Mouse (Mus musculus): ENCODE measurements at regions not wholly inside any gene's neighbourhood (a gene's known extent, or its start where the extent isn't known, plus 50 kb on each side); places are given as distances from the start of the nearest gene placed in this dataset.
A peak's percentile ranks its signal among the peaks of the same experiment; 100 is the strongest.

GRCm38 (mm10) chr1:186425421-186425820 is 280.4 kb downstream of the Tgfb2 start:
- no peaks in the 10 kb centered on the region for H3K36me3 ChIP-seq (replicated peaks)
- no peaks in the 10 kb centered on the region for H3K9me3 ChIP-seq
- H3K27me3 ChIP-seq (replicated peaks; ENCODE audit: low read depth, poor library complexity, severe bottlenecking) = no peaks in the 10 kb centered on the region
- WGBS = 86% methylated on average over 6 of the region's 6 CpGs
- DNase-seq (ENCODE audit: low spot score) = no peak
- H3K27ac ChIP-seq (replicated peaks) = no peak overlapping the region
- H3K4me3 ChIP-seq = no peak overlapping the region
- peaks cover 8% of the 10 kb centered on the region; the same call in 1 of the 2 replicates for H3K4me1 ChIP-seq

- no peak for DNase-seq (ENCODE audit: low spot score)
- Histone ChIP-seq H3K27ac (replicated peaks) (no peak overlapping the region), H3K4me3 (no peak overlapping the region), H3K9me3 (no peaks in the 10 kb centered on the region), H3K4me1 (peaks cover 8% of the 10 kb centered on the region; the same call in 1 of the 2 replicates), H3K36me3 (replicated peaks) (no peaks in the 10 kb centered on the region), H3K27me3 (replicated peaks; ENCODE audit: low read depth, poor library complexity, severe bottlenecking) (no peaks in the 10 kb centered on the region)
- WGBS = 79% methylated on average over 5 of the region's 5 CpGs
Measured at GRCm38 (mm10) chr1:186424084-186424483, 281.7 kb downstream of the Tgfb2 start.

GRCm38 (mm10) chr1:186417101-186417500 is 288.7 kb downstream of the Tgfb2 start:
- WGBS = 78% methylated on average over 1 of the region's 1 CpGs
- Histone ChIP-seq H3K27me3 (replicated peaks; ENCODE audit: low read depth, poor library complexity, severe bottlenecking) (no peaks in the 10 kb centered on the region), H3K27ac (replicated peaks) (no peak overlapping the region), H3K36me3 (replicated peaks) (no peaks in the 10 kb centered on the region), H3K4me3 (no peak overlapping the region), H3K9me3 (no peaks in the 10 kb centered on the region), H3K4me1 (peaks cover 12% of the 10 kb centered on the region)
- DNase-seq (ENCODE audit: low spot score) = no peak

GRCm38 (mm10) chr1:186415321-186415720 is 290.5 kb downstream of the Tgfb2 start:
- Histone ChIP-seq H3K4me3 (no peak overlapping the region), H3K36me3 (replicated peaks) (no peaks in the 10 kb centered on the region), H3K9me3 (no peaks in the 10 kb centered on the region), H3K4me1 (peaks cover 12% of the 10 kb centered on the region), H3K27me3 (replicated peaks; ENCODE audit: low read depth, poor library complexity, severe bottlenecking) (no peaks in the 10 kb centered on the region), H3K27ac (replicated peaks) (no peak overlapping the region)
- no peak for DNase-seq (ENCODE audit: low spot score)
- 79% methylated on average over 4 of the region's 4 CpGs for WGBS

GRCm38 (mm10) chr1:186413886-186414245 is 291.9 kb downstream of the Tgfb2 start:
- no peak for DNase-seq (ENCODE audit: low spot score)
- Histone ChIP-seq H3K27me3 (replicated peaks; ENCODE audit: low read depth, poor library complexity, severe bottlenecking) (no peaks in the 10 kb centered on the region), H3K27ac (replicated peaks) (no peak overlapping the region; the same call in 1 of the 2 replicates), H3K36me3 (replicated peaks) (no peaks in the 10 kb centered on the region), H3K9me3 (no peaks in the 10 kb centered on the region), H3K4me3 (no peak overlapping the region), H3K4me1 (peaks cover 24% of the 10 kb centered on the region)
- 91% methylated on average over 6 of the region's 6 CpGs for WGBS

GRCm38 (mm10) chr1:186413064-186413885 is 292.5 kb downstream of the Tgfb2 start:
- no peak overlapping the region; the same call in none of the 2 replicates for H3K27ac ChIP-seq (replicated peaks)

GRCm38 (mm10) chr1:186412296-186412695 is 293.5 kb downstream of the Tgfb2 start:
- Histone ChIP-seq H3K27me3 (replicated peaks; ENCODE audit: low read depth, poor library complexity, severe bottlenecking) (no peaks in the 10 kb centered on the region), H3K36me3 (replicated peaks) (no peaks in the 10 kb centered on the region), H3K27ac (replicated peaks) (no peak overlapping the region), H3K9me3 (no peaks in the 10 kb centered on the region), H3K4me3 (no peak overlapping the region), H3K4me1 (peaks cover 34% of the 10 kb centered on the region)
- no peak for DNase-seq (ENCODE audit: low spot score)
- WGBS = 81% methylated on average over 2 of the region's 2 CpGs

More at GRCm38 (mm10) chr1:186413064-186413885, 292.5 kb downstream of the Tgfb2 start:
- DNase-seq (ENCODE audit: low spot score) = no peak
- Histone ChIP-seq H3K36me3 (replicated peaks) (no peaks in the 10 kb centered on the region), H3K4me3 (no peak overlapping the region), H3K4me1 (peaks cover 29% of the 10 kb centered on the region), H3K9me3 (no peaks in the 10 kb centered on the region), H3K27me3 (replicated peaks; ENCODE audit: low read depth, poor library complexity, severe bottlenecking) (no peaks in the 10 kb centered on the region)
- 72% methylated on average over 21 of the region's 21 CpGs for WGBS

- H3K4me3 ChIP-seq = no peak overlapping the region
- no peak for DNase-seq (ENCODE audit: low spot score)
- no peaks in the 10 kb centered on the region for H3K36me3 ChIP-seq (replicated peaks)
- 42% methylated on average over 10 of the region's 10 CpGs for whole genome bisulfite sequencing
- no peaks in the 10 kb centered on the region for H3K27me3 ChIP-seq (replicated peaks; ENCODE audit: low read depth, poor library complexity, severe bottlenecking)
- no peaks in the 10 kb centered on the region for H3K9me3 ChIP-seq
- peaks cover 34% of the 10 kb centered on the region for H3K4me1 ChIP-seq
- peak overlapping the region; percentile 76 for H3K27ac ChIP-seq (replicated peaks)
Measured at GRCm38 (mm10) chr1:186408986-186409441, 291.9 kb upstream of the Lyplal1 start.

- peaks cover 25% of the 10 kb centered on the region for H3K4me1 ChIP-seq
- H3K27ac ChIP-seq (replicated peaks) = no peak overlapping the region
Measured at GRCm38 (mm10) chr1:186407656-186408055, 290.5 kb upstream of the Lyplal1 start.

GRCm38 (mm10) chr1:186405693-186406092 is 288.6 kb upstream of the Lyplal1 start:
- Histone ChIP-seq H3K4me1 (peaks cover 25% of the 10 kb centered on the region), H3K27ac (replicated peaks) (no peak overlapping the region), H3K36me3 (replicated peaks) (no peaks in the 10 kb centered on the region), H3K4me3 (no peak overlapping the region), H3K27me3 (replicated peaks; ENCODE audit: low read depth, poor library complexity, severe bottlenecking) (0 out of 2 replicates have a peak, but pooled peaks cover 6% of the 10 kb centered on the region), H3K9me3 (no peaks in the 10 kb centered on the region)
- no peak for DNase-seq (ENCODE audit: low spot score)
- 66% methylated on average over 5 of the region's 5 CpGs for WGBS

More at GRCm38 (mm10) chr1:186407656-186408055, 290.5 kb upstream of the Lyplal1 start:
- no peaks in the 10 kb centered on the region for H3K36me3 ChIP-seq (replicated peaks)
- no peak for DNase-seq (ENCODE audit: low spot score)
- H3K27me3 ChIP-seq (replicated peaks; ENCODE audit: low read depth, poor library complexity, severe bottlenecking) = no peaks in the 10 kb centered on the region
- H3K9me3 ChIP-seq = no peaks in the 10 kb centered on the region
- H3K4me3 ChIP-seq = no peak overlapping the region
- WGBS = 82% methylated on average over 8 of the region's 8 CpGs

GRCm38 (mm10) chr1:186399762-186400161 is 282.7 kb upstream of the Lyplal1 start:
- no peaks in the 10 kb centered on the region for H3K9me3 ChIP-seq
- no peak overlapping the region for H3K4me3 ChIP-seq
- no peak for DNase-seq (ENCODE audit: low spot score)
- H3K27ac ChIP-seq (replicated peaks) = no peak overlapping the region; the same call in 1 of the 2 replicates
- H3K36me3 ChIP-seq (replicated peaks) = no peaks in the 10 kb centered on the region
- 0 out of 2 replicates have a peak, but pooled peaks cover 6% of the 10 kb centered on the region for H3K27me3 ChIP-seq (replicated peaks; ENCODE audit: low read depth, poor library complexity, severe bottlenecking)
- 0 out of 2 replicates have a peak, but pooled peaks cover 7% of the 10 kb centered on the region for H3K4me1 ChIP-seq
- WGBS = 65% methylated on average over 8 of the region's 8 CpGs

GRCm38 (mm10) chr1:186393005-186393404 is 275.9 kb upstream of the Lyplal1 start:
- H3K4me3 ChIP-seq = no peak overlapping the region
- no peaks in the 10 kb centered on the region for H3K27me3 ChIP-seq (replicated peaks; ENCODE audit: low read depth, poor library complexity, severe bottlenecking)
- no peaks in the 10 kb centered on the region for H3K36me3 ChIP-seq (replicated peaks)
- no peak overlapping the region for H3K27ac ChIP-seq (replicated peaks)
- no peaks in the 10 kb centered on the region for H3K4me1 ChIP-seq
- H3K9me3 ChIP-seq = no peaks in the 10 kb centered on the region
- 51% methylated on average over 5 of the region's 5 CpGs for WGBS
- DNase-seq (ENCODE audit: low spot score) = peak; percentile 16

- Histone ChIP-seq H3K4me1 (no peaks in the 10 kb centered on the region), H3K27ac (replicated peaks) (no peak overlapping the region), H3K36me3 (replicated peaks) (no peaks in the 10 kb centered on the region), H3K27me3 (replicated peaks; ENCODE audit: low read depth, poor library complexity, severe bottlenecking) (no peaks in the 10 kb centered on the region), H3K4me3 (no peak overlapping the region), H3K9me3 (no peaks in the 10 kb centered on the region)
- WGBS = 85% methylated on average over 4 of the region's 4 CpGs
- DNase-seq (ENCODE audit: low spot score) = no peak
Measured at GRCm38 (mm10) chr1:186384440-186384839, 267.3 kb upstream of the Lyplal1 start.

Data from embryonic facial prominence, embryonic 10.5 days (tissue).